Comparison of ENCODE assay signal across 9 mouse cellular contexts in genomic region chr9:62826456-62826855, GRCm38 (mm10). TPM values are rescaled to one million over a fixed set of nuclear protein-coding genes. Genes with fewer than 3 reads are reported as not detected.
DNase-seq lines count a peak whose midpoint lies in the region; ATAC-seq and TF ChIP-seq lines count a peak whose summit lies in the region.
"Had no signal": no experiment of that assay in that cellular context is flagged by ENCODE, and none has a peak within 500 bp of the region (broad histone marks: within the 10 kb centered on the region; RNA-seq: fewer than 3 reads in every experiment).

No protein-coding gene starts in this region.

- no peak for TF ChIP-seq EP300 in ES-Bruce4 (IDR thresholded peaks at IDR 0.05; ENCODE audit: insufficient read depth, low read depth, low read length)

- TF ChIP-seq POLR2A in ES-Bruce4 (IDR thresholded peaks at IDR 0.05; ENCODE audit: insufficient read depth, low read length): no peak

- DNase-seq in heart, adult 9 months (ENCODE audit: low spot score in 2 of 2): no peak
- DNase-seq in hindbrain, embryonic 10.5 days (ENCODE audit: low spot score): no peak
- DNase-seq in midbrain, embryonic 10.5 days (ENCODE audit: low spot score): peak; percentile 41
- no peak for DNase-seq in ovary, postnatal 14 days (ENCODE audit: low spot score)
- no peak for DNase-seq in retina, postnatal 1 day
- DNase-seq in layer of hippocampus, postnatal 10 days (ENCODE audit: low spot score in 2 of 2): no peak
- DNase-seq: cerebellum, adult 9-11 months had no signal

- H3K27me3 ChIP-seq in heart, embryonic 11.5 days (ENCODE audit: control insufficient read depth, insufficient read depth, low read length): no peaks in the 10 kb centered on the region
- no peaks in the 10 kb centered on the region for H3K27me3 ChIP-seq in ES-Bruce4 (ENCODE audit: control insufficient read depth, insufficient read depth, low read length, poor library complexity, severe bottlenecking)
- H3K27me3 ChIP-seq in hindbrain, embryonic 10.5 days (ENCODE audit: insufficient read depth, poor library complexity, severe bottlenecking): no peaks in the 10 kb centered on the region
- H3K27me3 ChIP-seq in midbrain, embryonic 10.5 days (ENCODE audit: low read depth, poor library complexity, severe bottlenecking): no peaks in the 10 kb centered on the region

- no peak for ATAC-seq in heart, embryonic 11.5 days (replicated peaks; ENCODE audit: insufficient number of reproducible peaks, low FRiP score, low TSS enrichment)

- no peak for TF ChIP-seq CTCF in ES-Bruce4 (IDR thresholded peaks at IDR 0.05; ENCODE audit: low read depth, low read length)

- H3K4me3 ChIP-seq in heart, embryonic 11.5 days (ENCODE audit: low read depth, low read length): no peak overlapping the region
- H3K4me3 ChIP-seq in ES-Bruce4 (ENCODE audit: low read depth, low read length): peak overlapping the region; percentile 48
- H3K4me3 ChIP-seq in hindbrain, embryonic 10.5 days: peak overlapping the region; percentile 14; the same call in 1 of the 2 replicates
- peak overlapping the region; percentile 26 for H3K4me3 ChIP-seq in midbrain, embryonic 10.5 days

- no peaks in the 10 kb centered on the region for H3K9me3 ChIP-seq in heart, embryonic 11.5 days (replicated peaks; ENCODE audit: control insufficient read depth, low read length)
- no peaks in the 10 kb centered on the region for H3K9me3 ChIP-seq in ES-Bruce4 (replicated peaks; ENCODE audit: control insufficient read depth, insufficient read depth, low read length, poor library complexity, severe bottlenecking)
- no peaks in the 10 kb centered on the region for H3K9me3 ChIP-seq in hindbrain, embryonic 10.5 days
- H3K9me3 ChIP-seq in midbrain, embryonic 10.5 days (replicated peaks): no peaks in the 10 kb centered on the region

- WGBS in heart, embryonic 11.5 days (ENCODE audit: insufficient replicate concordance): 5% methylated on average over 7 of the region's 7 CpGs
- WGBS in hindbrain, embryonic 10.5 days: 6% methylated on average over 7 of the region's 7 CpGs
- WGBS in midbrain, embryonic 10.5 days: under 1% methylated on average over 7 of the region's 7 CpGs

- peak overlapping the region; percentile 6; the same call in 1 of the 2 replicates for H3K9ac ChIP-seq in heart, embryonic 11.5 days (ENCODE audit: low read depth, low read length)
- peak overlapping the region; percentile 60 for H3K9ac ChIP-seq in ES-Bruce4 (ENCODE audit: low read depth, poor library complexity, severe bottlenecking)

- H3K36me3 ChIP-seq in heart, embryonic 11.5 days (ENCODE audit: control insufficient read depth, insufficient read depth, low read length): no peaks in the 10 kb centered on the region
- no peaks in the 10 kb centered on the region for H3K36me3 ChIP-seq in ES-Bruce4 (ENCODE audit: control insufficient read depth, insufficient read depth, low read length, poor library complexity, severe bottlenecking)
- H3K36me3 ChIP-seq in hindbrain, embryonic 10.5 days: no peaks in the 10 kb centered on the region
- H3K36me3 ChIP-seq in midbrain, embryonic 10.5 days: no peaks in the 10 kb centered on the region

- peak overlapping the region; percentile 46 for H3K4me2 ChIP-seq in heart, embryonic 11.5 days

- peaks cover 11% of the 10 kb centered on the region for H3K4me1 ChIP-seq in heart, embryonic 11.5 days (ENCODE audit: control insufficient read depth, insufficient read depth, low read length)
- H3K4me1 ChIP-seq in ES-Bruce4 (ENCODE audit: control insufficient read depth, insufficient read depth, low read length): peaks cover 5% of the 10 kb centered on the region
- H3K4me1 ChIP-seq in hindbrain, embryonic 10.5 days (replicated peaks): peaks cover 42% of the 10 kb centered on the region
- H3K4me1 ChIP-seq in midbrain, embryonic 10.5 days: peaks cover 52% of the 10 kb centered on the region

- H3K27ac ChIP-seq in heart, embryonic 11.5 days (ENCODE audit: low read depth, low read length): 0 out of 2 replicates have a peak overlapping the region, but pooled peaks have one; percentile 22
- peak overlapping the region; percentile 96 for H3K27ac ChIP-seq in ES-Bruce4 (ENCODE audit: insufficient read depth, low read length)
- peak overlapping the region; percentile 87 for H3K27ac ChIP-seq in hindbrain, embryonic 10.5 days
- H3K27ac ChIP-seq in midbrain, embryonic 10.5 days (replicated peaks): peak overlapping the region; percentile 87

RNA-seq across cellular contexts. Expression of gene Cln6, which starts 12.1 kb away (rescaled TPM):
- 17.9 and 21.0 TPM in 2 replicates for polyA plus RNA-seq in heart, embryonic 11.5 days (2014; fragmentation: Nextera tagmentation; extraction: Ambion mirVana)
- polyA plus RNA-seq in ES-Bruce4 (2011; ENCODE audit: insufficient read depth, insufficient read length, low read depth, missing spikeins): 91.1 and 93.8 TPM in 2 replicates
- polyA plus RNA-seq in hindbrain, embryonic 10.5 days (2016; fragmentation: Nextera tagmentation; extraction: Ambion mirVana): 12.6 and 15.1 TPM in 2 replicates
- 10.2 and 13.3 TPM in 2 replicates for polyA plus RNA-seq in midbrain, embryonic 10.5 days (2016; fragmentation: Nextera tagmentation; extraction: Ambion mirVana)
- 1 to 10 TPM; 9.2 to 9.7 TPM for total RNA-seq in layer of hippocampus, postnatal 10 days (2021)

RNA-seq across cellular contexts. Expression of gene Fem1b, which starts 14.7 kb away (rescaled TPM):
- polyA plus RNA-seq in heart, embryonic 11.5 days (2014; fragmentation: Nextera tagmentation; extraction: Ambion mirVana): 22.1 and 25.0 TPM in 2 replicates
- polyA plus RNA-seq in ES-Bruce4 (2011; ENCODE audit: insufficient read depth, insufficient read length, low read depth, missing spikeins): 189 and 201 TPM in 2 replicates
- 30.0 and 32.2 TPM in 2 replicates for polyA plus RNA-seq in hindbrain, embryonic 10.5 days (2016; fragmentation: Nextera tagmentation; extraction: Ambion mirVana)
- 34.5 and 41.0 TPM in 2 replicates for polyA plus RNA-seq in midbrain, embryonic 10.5 days (2016; fragmentation: Nextera tagmentation; extraction: Ambion mirVana)
- 100 to 1,000 TPM; 114 to 116 TPM for total RNA-seq in layer of hippocampus, postnatal 10 days (2021)

RNA-seq across cellular contexts. Expression of gene Calml4, which starts 31.4 kb away (rescaled TPM):
- 0.24 and 0.79 TPM in 2 replicates for polyA plus RNA-seq in heart, embryonic 11.5 days (2014; fragmentation: Nextera tagmentation; extraction: Ambion mirVana)
- polyA plus RNA-seq in ES-Bruce4 (2011; ENCODE audit: insufficient read depth, insufficient read length, low read depth, missing spikeins): 11.7 and 16.7 TPM in 2 replicates
- polyA plus RNA-seq in hindbrain, embryonic 10.5 days (2016; fragmentation: Nextera tagmentation; extraction: Ambion mirVana): 0.71 and 6.4 TPM in 2 replicates
- 0.36 and 0.60 TPM in 2 replicates for polyA plus RNA-seq in midbrain, embryonic 10.5 days (2016; fragmentation: Nextera tagmentation; extraction: Ambion mirVana)
- 1 to 10 TPM; 3.0 to 6.8 TPM for total RNA-seq in layer of hippocampus, postnatal 10 days (2021)

Comparison
In these comparisons a context has a peak if more than half of its experiments do, and no peak if none do; other contexts are left out.
1. H3K27ac ChIP-seq: peak in every context shown above with its lines; median percentile 96 in ES-Bruce4; 87 in hindbrain, embryonic 10.5 days; 87 in midbrain, embryonic 10.5 days; 22 in heart, embryonic 11.5 days.